Mouse (Mus musculus) liver, adult 2 months (tissue): ENCODE results near the gene Olfr1025-ps1. TPM values are rescaled to one million over a fixed set of nuclear protein-coding genes. Genes with fewer than 3 reads are reported as not detected.

Source experiments
- DNase-seq: peaks from one replicate; pipeline ENCODE4 v3.0.0-alpha.2; 2011; ENCODE audit warnings: low read depth, low spot score; ENCODE audit errors: extremely low read depth
- H3K27ac ChIP-seq: fragments of 200-500 bp; replicated peaks from 2 replicates; pipeline ENCODE4 v1.5.1; 2012; ENCODE audit warnings: low read depth, mild to moderate bottlenecking, control low read depth, inconsistent platforms, low read length; ENCODE audit not compliant: insufficient read depth
- H3K27me3 ChIP-seq: fragments of 200-500 bp; 2 replicates; pipeline ENCODE4 v1.6.1; 2012; ENCODE audit warnings: mild to moderate bottlenecking, moderate library complexity, low read length, inconsistent platforms; ENCODE audit not compliant: control insufficient read depth, insufficient read depth
- H3K36me3 ChIP-seq: fragments of 200-500 bp; 2 replicates; pipeline ENCODE4 v1.6.1; 2012; ENCODE audit warnings: low read length, inconsistent platforms; ENCODE audit not compliant: control insufficient read depth, insufficient read depth
- H3K4me1 ChIP-seq: fragments of 200-500 bp; 2 replicates; pipeline ENCODE4 v1.6.1; 2011; ENCODE audit warnings: low read length; ENCODE audit not compliant: control insufficient read depth, insufficient read depth
- H3K4me3 ChIP-seq: fragments of 200-500 bp; 2 replicates; pipeline ENCODE4 v1.5.1; 2011; ENCODE audit warnings: low read depth, mild to moderate bottlenecking, control low read depth, low read length, moderate library complexity; ENCODE audit not compliant: insufficient read depth
- H3K79me2 ChIP-seq: fragments of 200-500 bp; 2 replicates; pipeline ENCODE4 v1.6.1; 2012; ENCODE audit warnings: inconsistent platforms, mild to moderate bottlenecking, low read length, moderate library complexity; ENCODE audit not compliant: control insufficient read depth, insufficient read depth
- H3K9ac ChIP-seq: fragments of 200-500 bp; 2 replicates; pipeline ENCODE4 v1.6.1; 2012; ENCODE audit warnings: low read depth, mild to moderate bottlenecking, control low read depth, inconsistent platforms, low read length
- CTCF ChIP-seq: fragments of 200-500 bp; IDR thresholded peaks from 2 replicates; pipeline ENCODE4 v1.5.1; 2011; ENCODE audit warnings: low read depth, low read length, control low read depth
- POLR2A ChIP-seq: fragments of 200-500 bp; IDR thresholded peaks from 2 replicates; pipeline ENCODE4 v1.6.1; 2011; ENCODE audit warnings: low read length, control low read depth; ENCODE audit not compliant: insufficient read depth; ENCODE audit errors: extremely low read depth
- WGBS: fragments of 180-500 bp; shearing (Covaris S2); methylation state at CpG from one replicate; pipeline ENCODE4 v1.1.7; 2018; 5-methylcytosine and 5-hydroxymethylcytosine counted together
- polyA plus RNA-seq: library from polyadenylated mRNA; depleted of rRNA; stranded (reverse); fragments of >200 nt; gene quantifications from 2 replicates; pipeline ENCODE4 v1.2.3, GENCODE M21; 2012; rRNA removed
- total RNA-seq: library from RNA; depleted of rRNA; stranded (reverse); fragments of >200 nt; gene quantifications from 2 replicates; pipeline ENCODE4 v1.2.3, GENCODE M21; 2014; rRNA removed

Gene Olfr1025-ps1
- not detected in 2 replicates for total RNA-seq
- not detected in 2 replicates for polyA plus RNA-seq

DNA sequence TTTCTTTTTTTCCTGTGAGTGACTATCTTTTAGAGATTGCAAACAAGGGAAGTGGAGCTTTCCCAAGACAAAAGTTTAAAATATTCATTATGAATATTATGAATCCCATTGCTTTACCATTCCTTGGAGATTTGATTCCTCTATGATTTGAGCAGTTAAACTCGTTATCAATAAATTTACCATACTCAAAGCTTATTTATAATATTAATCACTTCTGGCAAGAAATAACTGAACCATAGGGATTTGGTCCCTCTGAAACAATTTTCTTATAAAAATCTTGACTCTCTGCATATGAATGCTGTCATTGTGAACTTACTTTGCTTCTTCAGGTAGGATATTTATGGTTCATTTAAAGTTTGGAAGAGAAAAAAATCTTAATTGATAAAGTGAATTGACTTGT is at the start of gene Olfr1025-ps1:
Gene Olfr1025-ps1, plus strand, starts transcription at position 301 of the 400 bp plus-strand sequence.
- H3K36me3 ChIP-seq, result no peaks in the 10 kb centered on the region
- no peaks in the 10 kb centered on the region for H3K79me2 ChIP-seq
- no peak within 1 kb of the TSS for H3K9ac ChIP-seq
- TF ChIP-seq CTCF (no peak), POLR2A (no peak)
- no peaks in the 10 kb centered on the region for H3K4me1 ChIP-seq
- no peaks in the 10 kb centered on the region for H3K27me3 ChIP-seq
- no peak for DNase-seq
- H3K27ac ChIP-seq, result no peak within 1 kb of the TSS
- 48% methylated on average over 1 of the region's 1 CpGs for WGBS
- no peak within 1 kb of the TSS for H3K4me3 ChIP-seq

DNA sequence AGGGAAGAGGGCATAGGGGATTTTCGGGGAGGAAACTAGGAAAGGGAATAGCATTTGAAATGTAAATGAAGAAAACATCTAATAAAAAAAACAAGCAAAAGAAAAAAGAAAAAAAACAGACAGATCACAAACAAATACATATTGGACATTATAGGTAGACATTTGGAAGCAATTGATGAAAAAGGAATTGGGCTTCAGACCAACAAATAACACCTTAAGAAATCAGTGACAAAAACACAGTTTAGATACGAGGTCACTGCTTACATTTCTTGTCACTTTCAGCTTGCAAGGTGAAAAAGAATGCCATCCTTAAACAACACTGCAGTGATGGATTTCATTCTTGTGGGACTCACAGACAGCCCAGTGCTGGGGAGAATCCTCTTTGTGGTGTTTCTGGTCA is 46.7 kb upstream of the Olfr1025-ps1 start, which contains the start of gene Olfr1022:
Gene Olfr1022, plus strand, starts transcription at position 301 of the 400 bp plus-strand sequence.
- 41% methylated on average over 2 of the region's 2 CpGs for WGBS
- Histone ChIP-seq H3K27me3 (no peaks in the 10 kb centered on the region), H3K79me2 (no peaks in the 10 kb centered on the region), H3K36me3 (no peaks in the 10 kb centered on the region), H3K4me3 (no peak within 1 kb of the TSS), H3K27ac (no peak within 1 kb of the TSS), H3K9ac (no peak within 1 kb of the TSS), H3K4me1 (no peaks in the 10 kb centered on the region)
- TF ChIP-seq POLR2A, result no peak
- no peak for TF ChIP-seq CTCF
- DNase-seq, result no peak

- Histone ChIP-seq H3K9ac (no peak within 1 kb of the TSS), H3K27me3 (no peaks in the 10 kb centered on the region), H3K4me3 (no peak within 1 kb of the TSS), H3K4me1 (no peaks in the 10 kb centered on the region), H3K36me3 (no peaks in the 10 kb centered on the region), H3K79me2 (no peaks in the 10 kb centered on the region), H3K27ac (no peak within 1 kb of the TSS)
- WGBS, result 57% methylated on average over 2 of the region's 2 CpGs
- TF ChIP-seq POLR2A (no peak), CTCF (no peak)
- no peak for DNase-seq
These were observed 29.7 kb upstream of the Olfr1025-ps1 start, which contains the start of gene Olfr1023 for GRCm38 (mm10) chr2:85885340-85885739. TSS of gene Olfr1023 (plus strand) at chr2:85885640.

DNA sequence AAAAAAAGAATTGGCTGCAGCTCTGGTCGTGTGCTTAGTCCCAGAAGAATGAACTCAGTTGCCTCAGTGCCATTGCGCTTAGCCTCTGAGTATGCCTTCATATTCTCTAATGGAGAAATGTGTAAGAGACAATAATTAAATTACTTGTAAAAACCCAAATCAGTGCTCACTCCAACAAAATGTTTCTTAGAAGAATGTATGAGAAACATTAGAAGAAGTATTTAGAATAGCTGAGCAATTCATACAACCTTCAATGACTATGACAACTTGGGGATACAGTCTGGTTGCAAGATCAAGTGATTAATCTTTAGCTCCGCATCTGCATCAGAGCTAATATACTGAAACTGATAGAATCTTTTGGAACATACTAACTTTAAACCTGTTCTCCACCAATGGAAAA is 10.0 kb upstream of the Olfr1025-ps1 start, which contains the start of gene Olfr1024:
Gene Olfr1024, minus strand, starts transcription at position 101 of the 400 bp plus-strand sequence.
- no peak within 1 kb of the TSS for H3K9ac ChIP-seq

GRCm38 (mm10) chr2:85913197-85913596 is 1.8 kb upstream of the Olfr1025-ps1 start:
- no peaks in the 10 kb centered on the region for H3K79me2 ChIP-seq
- no peak for DNase-seq
- H3K36me3 ChIP-seq, result no peaks in the 10 kb centered on the region
- H3K27me3 ChIP-seq, result no peaks in the 10 kb centered on the region
- no peaks in the 10 kb centered on the region for H3K4me1 ChIP-seq
- no peak overlapping the region for H3K27ac ChIP-seq
- no peak overlapping the region for H3K9ac ChIP-seq
- TF ChIP-seq POLR2A, result no peak
- no peak for TF ChIP-seq CTCF
- H3K4me3 ChIP-seq, result no peak overlapping the region

More for the DNA sequence above, 10.0 kb upstream of the Olfr1025-ps1 start, which contains the start of gene Olfr1024:
- H3K27ac ChIP-seq, result no peak within 1 kb of the TSS
- no peaks in the 10 kb centered on the region for H3K4me1 ChIP-seq
- H3K36me3 ChIP-seq, result no peaks in the 10 kb centered on the region
- 89% methylated on average over 3 of the region's 3 CpGs for WGBS
- no peak for TF ChIP-seq CTCF
- no peak for TF ChIP-seq POLR2A
- no peak for DNase-seq
- no peaks in the 10 kb centered on the region for H3K27me3 ChIP-seq
- H3K4me3 ChIP-seq, result no peak within 1 kb of the TSS
- H3K79me2 ChIP-seq, result no peaks in the 10 kb centered on the region

- 89% methylated on average over 3 of the region's 3 CpGs for WGBS
- no peak for TF ChIP-seq POLR2A
- TF ChIP-seq CTCF, result no peak
- H3K36me3 ChIP-seq, result no peaks in the 10 kb centered on the region
- H3K4me3 ChIP-seq, result no peak within 1 kb of the TSS
- no peaks in the 10 kb centered on the region for H3K27me3 ChIP-seq
- no peak within 1 kb of the TSS for H3K27ac ChIP-seq
- no peak within 1 kb of the TSS for H3K9ac ChIP-seq
- no peaks in the 10 kb centered on the region for H3K4me1 ChIP-seq
- no peak for DNase-seq
- H3K79me2 ChIP-seq, result no peaks in the 10 kb centered on the region
These were observed 6.3 kb downstream of the Olfr1025-ps1 start, which contains the start of gene Olfr1026 for GRCm38 (mm10) chr2:85921258-85921657. TSS of gene Olfr1026 (plus strand) at chr2:85921558.
